9 mouse cellular contexts compared by ENCODE assay signal in the genomic region with DNA sequence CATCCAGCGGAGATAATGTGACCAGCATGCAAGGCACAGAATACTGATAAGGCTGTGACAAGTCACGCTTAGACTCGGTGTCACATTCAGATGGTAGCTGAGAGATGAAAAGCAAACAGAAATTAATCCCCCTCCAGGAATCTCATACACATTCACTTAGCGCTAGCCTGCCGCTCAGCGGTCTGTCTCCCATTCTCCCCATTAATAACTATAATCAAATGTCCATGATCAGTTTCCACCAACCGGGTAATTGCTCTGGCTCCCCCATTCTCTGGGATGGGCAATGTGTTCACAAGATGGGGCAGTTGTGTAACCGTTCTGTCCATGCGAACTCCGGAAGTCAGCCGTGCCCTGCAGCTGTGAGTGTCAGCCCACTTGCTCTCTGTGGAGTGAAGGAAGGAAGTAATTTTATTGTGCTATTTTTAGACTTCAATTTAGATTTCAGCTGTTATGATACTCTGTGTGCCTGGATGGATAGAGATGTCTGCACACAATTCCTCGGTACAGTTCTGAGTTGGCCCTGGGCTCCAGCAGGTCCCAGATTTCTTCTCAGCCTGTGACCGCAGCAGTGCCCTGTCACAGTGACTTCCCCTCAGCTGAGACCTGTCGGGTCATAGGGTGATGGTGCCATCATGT.
DNase-seq lines count a peak whose midpoint lies in the region; ATAC-seq lines count a peak whose summit lies in the region.
"Had no signal": no experiment of that assay in that cellular context is flagged by ENCODE, and none has a peak within 500 bp of the region (broad histone marks: within the 10 kb centered on the region; RNA-seq: fewer than 3 reads in every experiment).

No protein-coding gene starts in this region.

- no peaks in the 10 kb centered on the region for H3K27me3 ChIP-seq in liver, embryonic 11.5 days (replicated peaks; ENCODE audit: control insufficient read depth, insufficient read depth, low read length)
- no peaks in the 10 kb centered on the region for H3K27me3 ChIP-seq in intestine, embryonic 15.5 days (replicated peaks)
- no peaks in the 10 kb centered on the region for H3K27me3 ChIP-seq in splenic B cell, adult 2 months (ENCODE audit: control insufficient read depth, insufficient read depth, low read length, poor library complexity, severe bottlenecking)

- 65% methylated on average over 14 of the region's 14 CpGs for WGBS in liver, embryonic 11.5 days
- 38% methylated on average over 14 of the region's 14 CpGs for WGBS in intestine, embryonic 15.5 days

- H3K4me3 ChIP-seq in liver, embryonic 11.5 days (ENCODE audit: low read depth, low read length) = no peak overlapping the region
- H3K4me3 ChIP-seq in intestine, embryonic 15.5 days (replicated peaks) = no peak overlapping the region

- no peaks in the 10 kb centered on the region for H3K36me3 ChIP-seq in liver, embryonic 11.5 days (ENCODE audit: control insufficient read depth, insufficient read depth, low read length)
- no peaks in the 10 kb centered on the region for H3K36me3 ChIP-seq in intestine, embryonic 15.5 days
- no peaks in the 10 kb centered on the region for H3K36me3 ChIP-seq in splenic B cell, adult 2 months (ENCODE audit: control insufficient read depth, insufficient read depth, low read length, poor library complexity, severe bottlenecking)
- H3K36me3 ChIP-seq: G1E had no signal

- H3K4me1 ChIP-seq in liver, embryonic 11.5 days (replicated peaks; ENCODE audit: control insufficient read depth, insufficient read depth, low read length) = no peaks in the 10 kb centered on the region; the same call in 1 of the 2 replicates
- H3K4me1 ChIP-seq in intestine, embryonic 15.5 days (replicated peaks) = peaks cover 21% of the 10 kb centered on the region

- no peak overlapping the region for H3K4me2 ChIP-seq in liver, embryonic 11.5 days
- H3K4me2 ChIP-seq in intestine, embryonic 15.5 days (replicated peaks) = peak overlapping the region; percentile 20

- H3K9me3 ChIP-seq in liver, embryonic 11.5 days (ENCODE audit: control insufficient read depth, low read length) = no peaks in the 10 kb centered on the region
- no peaks in the 10 kb centered on the region for H3K9me3 ChIP-seq in intestine, embryonic 15.5 days

- DNase-seq in liver = peak; percentile 14
- DNase-seq in liver, embryonic 11.5 days (ENCODE audit: low spot score) = no peak
- peak; percentile 99 for DNase-seq in heart, adult 11 months
- DNase-seq in lung, postnatal 10 days = peak; percentile 75
- DNase-seq in splenic B cell, adult 2 months (ENCODE audit: low read depth, low spot score) = peak; percentile 50
- no peak for DNase-seq in urinary bladder, postnatal 4 days (ENCODE audit: low spot score in 2 of 2)

- no peak for ATAC-seq in liver, embryonic 11.5 days (replicated peaks; ENCODE audit: low FRiP score)
- peak; percentile 50; the same call in 1 of the 2 replicates for ATAC-seq in intestine, embryonic 15.5 days
- ATAC-seq in inflammation-experienced regulatory T-cells, adult 6 months = no peak

- H3K9ac ChIP-seq in liver, embryonic 11.5 days (ENCODE audit: low read depth, low read length) = no peak overlapping the region
- no peak overlapping the region for H3K9ac ChIP-seq in intestine, embryonic 15.5 days

- H3K27ac ChIP-seq in liver, embryonic 11.5 days (ENCODE audit: low read depth, low read length) = no peak overlapping the region
- H3K27ac ChIP-seq in intestine, embryonic 15.5 days = no peak overlapping the region

Comparison
In these comparisons a context has a peak if more than half of its experiments do, and no peak if none do; other contexts are left out.
1. DNase-seq: peak in liver (single experiment), heart, adult 11 months (single experiment), lung, postnatal 10 days (single experiment) and splenic B cell, adult 2 months (single experiment); none in liver, embryonic 11.5 days (single experiment) and urinary bladder, postnatal 4 days (0 of 2).